In genomic region chr9:44921123-44921468, GRCm38 (mm10) we compare ENCODE assay signal across 7 mouse cellular contexts. TPM values are rescaled to one million over a fixed set of nuclear protein-coding genes. Genes with fewer than 3 reads are reported as not detected.
DNase-seq lines count a peak whose midpoint lies in the region; ATAC-seq lines count a peak whose summit lies in the region.

No protein-coding gene starts in this region.

- peak overlapping the region; percentile 82 for H3K9ac ChIP-seq in forebrain, embryonic 11.5 days (ENCODE audit: low read length)
- peak overlapping the region; percentile 90 for H3K9ac ChIP-seq in limb, embryonic 11.5 days (ENCODE audit: low read length)
- H3K9ac ChIP-seq in midbrain, embryonic 11.5 days (ENCODE audit: low read length), result peak overlapping the region; percentile 89

- peak; percentile 30 for ATAC-seq in activated CD4-positive, CD25-positive, alpha-beta regulatory T cell, adult 4 months
- ATAC-seq in forebrain, embryonic 11.5 days (replicated peaks; ENCODE audit: low FRiP score), result peak; percentile 87; the same call in 1 of the 2 replicates
- peak; percentile 73 for ATAC-seq in limb, embryonic 11.5 days (ENCODE audit: insufficient number of reproducible peaks, low FRiP score, low TSS enrichment, low read depth)
- peak; percentile 82 for ATAC-seq in midbrain, embryonic 11.5 days (ENCODE audit: low FRiP score)

- WGBS in forebrain, embryonic 11.5 days, result 2% methylated on average over 8 of the region's 8 CpGs
- under 1% methylated on average over 8 of the region's 8 CpGs for WGBS in limb, embryonic 11.5 days
- under 1% methylated on average over 8 of the region's 8 CpGs for WGBS in midbrain, embryonic 11.5 days

- no peaks in the 10 kb centered on the region for H3K9me3 ChIP-seq in forebrain, embryonic 11.5 days (ENCODE audit: control insufficient read depth, low read length)
- no peaks in the 10 kb centered on the region for H3K9me3 ChIP-seq in limb, embryonic 11.5 days (ENCODE audit: control insufficient read depth, low read length)
- H3K9me3 ChIP-seq in midbrain, embryonic 11.5 days (ENCODE audit: control insufficient read depth, low read length), result no peaks in the 10 kb centered on the region

- no peaks in the 10 kb centered on the region for H3K27me3 ChIP-seq in forebrain, embryonic 11.5 days (ENCODE audit: control insufficient read depth, insufficient read depth, low read length)
- no peaks in the 10 kb centered on the region for H3K27me3 ChIP-seq in limb, embryonic 11.5 days (ENCODE audit: control insufficient read depth, insufficient read depth, low read length)
- no peaks in the 10 kb centered on the region for H3K27me3 ChIP-seq in midbrain, embryonic 11.5 days (ENCODE audit: control insufficient read depth, insufficient read depth, low read length)

- H3K4me1 ChIP-seq in forebrain, embryonic 11.5 days (replicated peaks; ENCODE audit: control insufficient read depth, insufficient read depth, low read length), result no peaks in the 10 kb centered on the region
- peaks cover 4% of the 10 kb centered on the region; the same call in 1 of the 2 replicates for H3K4me1 ChIP-seq in limb, embryonic 11.5 days (ENCODE audit: control insufficient read depth, insufficient read depth, low read length)
- H3K4me1 ChIP-seq in midbrain, embryonic 11.5 days (ENCODE audit: control insufficient read depth, insufficient read depth, low read length), result peaks cover 5% of the 10 kb centered on the region; the same call in 1 of the 2 replicates

- no peaks in the 10 kb centered on the region for H3K36me3 ChIP-seq in forebrain, embryonic 11.5 days (ENCODE audit: control insufficient read depth, insufficient read depth, low read length)
- no peaks in the 10 kb centered on the region for H3K36me3 ChIP-seq in limb, embryonic 11.5 days (ENCODE audit: control insufficient read depth, insufficient read depth, low read length)
- H3K36me3 ChIP-seq in midbrain, embryonic 11.5 days (ENCODE audit: control insufficient read depth, insufficient read depth, low read length), result no peaks in the 10 kb centered on the region

- DNase-seq in layer of hippocampus, adult 9-10 months (ENCODE audit: low spot score), result peak; percentile 79
- DNase-seq in layer of hippocampus, postnatal 14 days (ENCODE audit: low spot score in 2 of 2), result no peak
- no peak for DNase-seq in forebrain, embryonic 11.5 days (ENCODE audit: low spot score)
- no peak for DNase-seq in limb, embryonic 11.5 days (ENCODE audit: low spot score)
- no peak for DNase-seq in midbrain, embryonic 11.5 days (ENCODE audit: low spot score, missing footprints)
- no peak for DNase-seq in left cerebral cortex, adult 18-20 months (ENCODE audit: low spot score in 2 of 2)

- peak overlapping the region; percentile 94 for H3K4me3 ChIP-seq in forebrain, embryonic 11.5 days (ENCODE audit: low read depth, low read length)
- H3K4me3 ChIP-seq in limb, embryonic 11.5 days (ENCODE audit: low read depth, low read length), result peak overlapping the region; percentile 92
- peak overlapping the region; percentile 95 for H3K4me3 ChIP-seq in midbrain, embryonic 11.5 days (ENCODE audit: low read depth, low read length)

- H3K4me2 ChIP-seq in forebrain, embryonic 11.5 days (ENCODE audit: low read depth, low read length, severe bottlenecking), result peak overlapping the region; percentile 94
- peak overlapping the region; percentile 81 for H3K4me2 ChIP-seq in limb, embryonic 11.5 days (ENCODE audit: low read depth, severe bottlenecking)
- H3K4me2 ChIP-seq in midbrain, embryonic 11.5 days, result peak overlapping the region; percentile 88

- peak overlapping the region; percentile 80; the same call in 1 of the 2 replicates for H3K27ac ChIP-seq in forebrain, embryonic 11.5 days (ENCODE audit: low read depth, low read length)
- peak overlapping the region; percentile 82 for H3K27ac ChIP-seq in limb, embryonic 11.5 days (replicated peaks; ENCODE audit: low read depth, low read length)
- H3K27ac ChIP-seq in midbrain, embryonic 11.5 days (ENCODE audit: low read depth, low read length), result peak overlapping the region; percentile 77

RNA-seq across cellular contexts. Expression of gene Atp5l, which starts 0.6 kb away (rescaled TPM):
- total RNA-seq in layer of hippocampus, postnatal 14 days (2021), result 100 to 1,000 TPM; 394 to 409 TPM
- 100 to 1,000 TPM; 538 to 670 TPM for polyA plus RNA-seq in activated CD4-positive, CD25-positive, alpha-beta regulatory T cell, adult 4 months (2017; shearing (Covaris generic))
- polyA plus RNA-seq in forebrain, embryonic 11.5 days (2014; fragmentation: Nextera tagmentation; extraction: Ambion mirVana), result 496 and 546 TPM in 2 replicates
- 574 and 614 TPM in 2 replicates for polyA plus RNA-seq in limb, embryonic 11.5 days (2014; fragmentation: Nextera tagmentation; extraction: Ambion mirVana)
- 574 and 619 TPM in 2 replicates for polyA plus RNA-seq in midbrain, embryonic 11.5 days (2014; fragmentation: Nextera tagmentation; extraction: Ambion mirVana)
- 100 to 1,000 TPM; 316 to 362 TPM for total RNA-seq in left cerebral cortex, adult 18-20 months (2021)

RNA-seq across cellular contexts. Expression of gene Kmt2a, which starts 40.0 kb away (rescaled TPM):
- total RNA-seq in layer of hippocampus, postnatal 14 days (2021), result 10 to 100 TPM; 47.5 to 50.0 TPM
- 10 to 100 TPM; 28.7 to 31.1 TPM for polyA plus RNA-seq in activated CD4-positive, CD25-positive, alpha-beta regulatory T cell, adult 4 months (2017; shearing (Covaris generic))
- polyA plus RNA-seq in forebrain, embryonic 11.5 days (2014; fragmentation: Nextera tagmentation; extraction: Ambion mirVana), result 18.2 and 23.2 TPM in 2 replicates
- 13.7 and 14.8 TPM in 2 replicates for polyA plus RNA-seq in limb, embryonic 11.5 days (2014; fragmentation: Nextera tagmentation; extraction: Ambion mirVana)
- 14.0 and 19.4 TPM in 2 replicates for polyA plus RNA-seq in midbrain, embryonic 11.5 days (2014; fragmentation: Nextera tagmentation; extraction: Ambion mirVana)
- total RNA-seq in left cerebral cortex, adult 18-20 months (2021), result 10 to 100 TPM; 84.1 to 88.1 TPM

RNA-seq across cellular contexts. Expression of gene Ube4a, which starts 44.3 kb away (rescaled TPM):
- total RNA-seq in layer of hippocampus, postnatal 14 days (2021), result 10 to 100 TPM; 90.6 to 91.6 TPM
- 10 to 100 TPM; 34.0 to 38.4 TPM for polyA plus RNA-seq in activated CD4-positive, CD25-positive, alpha-beta regulatory T cell, adult 4 months (2017; shearing (Covaris generic))
- polyA plus RNA-seq in forebrain, embryonic 11.5 days (2014; fragmentation: Nextera tagmentation; extraction: Ambion mirVana), result 32.0 and 32.6 TPM in 2 replicates
- polyA plus RNA-seq in limb, embryonic 11.5 days (2014; fragmentation: Nextera tagmentation; extraction: Ambion mirVana), result 27.9 and 31.6 TPM in 2 replicates
- polyA plus RNA-seq in midbrain, embryonic 11.5 days (2014; fragmentation: Nextera tagmentation; extraction: Ambion mirVana), result 32.1 and 37.2 TPM in 2 replicates
- total RNA-seq in left cerebral cortex, adult 18-20 months (2021), result 10 to 100 TPM; 66.7 to 69.0 TPM

RNA-seq across cellular contexts. Expression of gene Cd3g, which starts 59.1 kb away (rescaled TPM):
- not detected for total RNA-seq in layer of hippocampus, postnatal 14 days (2021)
- 1,000 to 10,000 TPM; 1,430 to 1,870 TPM for polyA plus RNA-seq in activated CD4-positive, CD25-positive, alpha-beta regulatory T cell, adult 4 months (2017; shearing (Covaris generic))
- not detected in 2 replicates for polyA plus RNA-seq in forebrain, embryonic 11.5 days (2014; fragmentation: Nextera tagmentation; extraction: Ambion mirVana)
- polyA plus RNA-seq in limb, embryonic 11.5 days (2014; fragmentation: Nextera tagmentation; extraction: Ambion mirVana), result 0.33 and 0.37 TPM in 2 replicates
- not detected in 2 replicates for polyA plus RNA-seq in midbrain, embryonic 11.5 days (2014; fragmentation: Nextera tagmentation; extraction: Ambion mirVana)
- not detected for total RNA-seq in left cerebral cortex, adult 18-20 months (2021)

Comparison
In these comparisons a context has a peak if more than half of its experiments do, and no peak if none do; other contexts are left out.
1. ATAC-seq: peak in every context shown above with its lines; median percentile 87 in forebrain, embryonic 11.5 days; 82 in midbrain, embryonic 11.5 days; 73 in limb, embryonic 11.5 days; 30 in activated CD4-positive, CD25-positive, alpha-beta regulatory T cell, adult 4 months.